Mouse (Mus musculus): ENCODE results near the gene Alad. TPM values are rescaled to one million over a fixed set of nuclear protein-coding genes. Genes with fewer than 3 reads are reported as not detected.

The Alad gene
- total RNA-seq, 2 experiments from 2014 or later: 27.3 to 30.1 TPM

DNA sequence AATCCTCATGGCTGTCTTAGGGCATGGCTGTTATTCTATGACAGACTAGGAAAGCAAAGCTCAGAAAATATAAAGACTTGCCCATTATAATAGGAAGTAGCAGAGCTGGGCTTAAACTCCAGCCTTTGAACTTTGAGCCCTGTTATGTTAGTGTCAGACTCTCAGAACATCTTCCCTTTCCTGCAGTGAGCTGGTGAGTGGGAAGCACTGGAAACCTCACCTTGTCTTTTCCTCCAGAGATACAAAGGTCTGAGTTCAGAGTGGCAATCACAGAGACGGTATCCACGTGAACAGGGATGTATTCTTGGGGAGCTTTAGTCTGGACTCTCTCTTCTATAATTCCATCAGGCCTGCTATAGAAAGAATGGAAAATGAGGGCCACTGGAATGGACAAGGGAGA is 56.6 kb downstream of the Alad start:
- intact Hi-C loops (cut with DNase I): loop anchor here (5.0 kb wide), 1 partner anchor 34 kb away; no protein-coding TSS in a partner anchor

DNA sequence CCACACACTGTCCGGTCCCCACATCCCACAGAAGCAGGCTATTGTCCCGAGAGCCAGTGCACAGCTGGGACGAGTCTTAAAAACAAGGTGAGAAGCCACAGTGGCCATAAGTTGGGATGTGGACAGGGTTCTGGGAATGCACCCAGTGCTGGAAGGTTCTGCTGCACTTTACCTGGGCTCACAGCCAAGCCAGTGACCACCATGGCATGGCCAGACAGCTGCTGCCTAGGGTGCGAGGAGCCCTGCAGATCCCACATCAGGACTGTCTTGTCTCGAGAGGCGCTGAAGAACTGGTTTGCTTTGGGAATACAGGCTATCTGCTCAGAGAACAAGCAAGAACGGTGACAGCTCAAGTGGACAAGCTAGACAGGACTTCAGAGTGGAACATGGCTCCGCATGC is 59.4 kb downstream of the Alad start:
- intact Hi-C loops (cut with DNase I): loop anchor here (5.0 kb wide), 1 partner anchor 37 kb away; no protein-coding TSS in a partner anchor

More for the DNA sequence above, 56.6 kb downstream of the Alad start:
- DNase-seq (ENCODE audit: extremely low spot score in 1 of 2, low spot score in 2 of 2): no peak

More for the DNA sequence above, 59.4 kb downstream of the Alad start:
- DNase-seq (ENCODE audit: extremely low spot score in 1 of 2, low spot score in 2 of 2): no peak

Other genes starting within 250 kb of the Alad start
- 10 to 100 TPM; 37.2 to 38.8 TPM for gene Fkbp15, start 159.4 kb downstream of the Alad start, total RNA-seq (2021)
- gene Slc31a1, start 159.2 kb downstream of the Alad start, total RNA-seq (2021): 10 to 100 TPM; 32.7 TPM
- 10 to 100 TPM; 43.1 to 52.3 TPM for gene Cdc26, start 111.3 kb downstream of the Alad start, total RNA-seq (2021)
- gene Prpf4, start 111.1 kb downstream of the Alad start, total RNA-seq (2021): 10 to 100 TPM; 13.1 to 13.7 TPM
- gene Rnf183, start 84.7 kb downstream of the Alad start, total RNA-seq (2021): not detected
- gene Wdr31, start 49.0 kb downstream of the Alad start, total RNA-seq (2021): 10 to 100 TPM; 10.4 to 12.9 TPM
- under 1 TPM; 0.32 to 0.45 TPM for gene Bspry, start 39.9 kb downstream of the Alad start, total RNA-seq (2021)
- gene Hdhd3, start 16.5 kb downstream of the Alad start, total RNA-seq (2021): 1 to 10 TPM; 8.3 to 8.4 TPM
- 10 to 100 TPM; 26.2 to 27.1 TPM for gene Pole3, start 5.2 kb upstream of the Alad start, total RNA-seq (2021)
- under 1 TPM; 0.19 to 0.26 TPM for gene 4933430I17Rik, start 5.5 kb upstream of the Alad start, total RNA-seq (2021)
- 10 to 100 TPM; 30.5 to 30.6 TPM for gene Rgs3, start 39.9 kb upstream of the Alad start, total RNA-seq (2021)

All from left cerebral cortex, postnatal 10 days (tissue).